Mouse (Mus musculus): ENCODE measurements around the gene Nkain4. TPM values are rescaled to one million over a fixed set of nuclear protein-coding genes. Genes with fewer than 3 reads are reported as not detected.

Gene Nkain4
- total and polyA plus RNA-seq, 3 experiments: not detected

- TF ChIP-seq USF1 (IDR thresholded peaks at IDR 0.05; ENCODE audit: low read depth, low read length): no peak
- TF ChIP-seq GABPA (IDR thresholded peaks at IDR 0.05; ENCODE audit: low read depth, low read length): no peak
- no peak for TF ChIP-seq MXI1 (IDR thresholded peaks at IDR 0.05; ENCODE audit: low read depth, low read length)
- Histone ChIP-seq H3K27ac (ENCODE audit: control insufficient read depth, low read depth, low read length) (no peak overlapping the region), H3K79me2 (ENCODE audit: control insufficient read depth, insufficient read depth, low read length, poor library complexity) (no peaks in the 10 kb centered on the region), H3K4me1 (ENCODE audit: control insufficient read depth in 1 of 2, insufficient read depth in 2 of 2, low read length in 2 of 2) (no peaks in the 10 kb centered on the region), H3K36me3 (ENCODE audit: control insufficient read depth in 1 of 2, insufficient read depth in 2 of 2, low read length in 2 of 2) (no peaks in the 10 kb centered on the region), H3K9me3 (replicated peaks; ENCODE audit: insufficient read depth, low read length) (no peaks in the 10 kb centered on the region), H3K4me3 (ENCODE audit: control insufficient read depth in 1 of 2, insufficient read depth in 1 of 2, low read depth in 2 of 2, low read length in 2 of 2) (no peak overlapping the region), H3K9ac (ENCODE audit: control insufficient read depth, low read depth, low read length, poor library complexity, severe bottlenecking) (no peak overlapping the region), H3K27me3 (ENCODE audit: control insufficient read depth in 1 of 2, insufficient read depth in 2 of 2, low read length in 2 of 2) (peaks cover 13 to 20% of the 10 kb centered on the region in 2 experiments)
- DNase-seq (ENCODE audit: low read depth, low spot score): no peak
These were observed 861 bp downstream of the Nkain4 start for GRCm38 (mm10) chr2:180953638-180954037.

DNA sequence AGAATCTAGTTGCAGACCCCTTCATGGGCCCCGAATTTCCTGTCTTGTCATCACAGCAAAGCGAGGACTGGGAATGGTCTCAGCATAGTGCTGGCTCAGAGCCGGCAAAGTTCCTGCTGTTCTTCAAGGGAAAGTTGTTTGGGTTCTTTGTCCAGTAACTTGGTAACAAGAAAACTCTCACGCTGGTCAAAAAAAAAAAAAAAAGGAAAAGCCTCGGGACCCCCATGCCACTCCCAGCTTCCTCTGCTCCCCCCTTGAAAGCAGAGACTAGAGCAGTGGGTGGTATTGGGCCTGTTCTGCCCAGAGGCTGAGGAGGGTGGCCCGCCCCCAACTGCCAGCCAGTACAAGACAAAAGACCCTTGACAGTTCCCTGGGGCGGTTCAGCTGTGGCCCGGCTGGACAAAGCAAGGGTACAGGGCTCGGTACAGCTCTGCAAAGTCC is 1.7 kb downstream of the Nkain4 start:
- no peak overlapping the region for H3K4me3 ChIP-seq (ENCODE audit: control insufficient read depth in 1 of 2, insufficient read depth in 1 of 2, low read depth in 2 of 2, low read length in 2 of 2)
- no peaks in the 10 kb centered on the region for H3K9me3 ChIP-seq (replicated peaks; ENCODE audit: insufficient read depth, low read length)
- no peaks in the 10 kb centered on the region for H3K79me2 ChIP-seq (ENCODE audit: control insufficient read depth, insufficient read depth, low read length, poor library complexity)
- no peaks in the 10 kb centered on the region for H3K36me3 ChIP-seq (ENCODE audit: control insufficient read depth in 1 of 2, insufficient read depth in 2 of 2, low read length in 2 of 2)
- no peaks in the 10 kb centered on the region for H3K4me1 ChIP-seq (ENCODE audit: control insufficient read depth in 1 of 2, insufficient read depth in 2 of 2, low read length in 2 of 2)
- no peak for DNase-seq (ENCODE audit: low read depth, low spot score)
- TF ChIP-seq ELF1 (IDR thresholded peaks at IDR 0.05; ENCODE audit: low read depth, low read length) (no peak), MXI1 (IDR thresholded peaks at IDR 0.05; ENCODE audit: low read depth, low read length) (no peak), MAFK (IDR thresholded peaks at IDR 0.05; ENCODE audit: borderline replicate concordance, low read depth, low read length) (no peak), NRF1 (IDR thresholded peaks at IDR 0.05; ENCODE audit: insufficient read depth, low read depth, low read length, poor library complexity, severe bottlenecking) (no peak), GABPA (IDR thresholded peaks at IDR 0.05; ENCODE audit: low read depth, low read length) (no peak), BHLHE40 (IDR thresholded peaks at IDR 0.05; ENCODE audit: borderline replicate concordance, low read depth, low read length) (no peak), CHD1 (IDR thresholded peaks at IDR 0.05; ENCODE audit: low read depth, low read length) (no peak), SMC3 (IDR thresholded peaks at IDR 0.05; ENCODE audit: low read depth, low read length) (no peak), EP300 (IDR thresholded peaks at IDR 0.05; ENCODE audit: low read depth in 1 of 2, low read length in 2 of 2) (no peak), USF1 (IDR thresholded peaks at IDR 0.05; ENCODE audit: low read depth, low read length) (no peak), MYC (IDR thresholded peaks at IDR 0.05; ENCODE audit: low read depth, low read length) (no peak), MAZ (IDR thresholded peaks at IDR 0.05; ENCODE audit: low read depth, low read length) (no peak), E2F4 (IDR thresholded peaks at IDR 0.05; ENCODE audit: borderline replicate concordance, low read depth, low read length) (no peak), ETS1 (IDR thresholded peaks at IDR 0.05; ENCODE audit: low read depth, low read length) (no peak), JUND (IDR thresholded peaks at IDR 0.05; ENCODE audit: low read depth, low read length) (no peak)
- no peak overlapping the region for H3K27ac ChIP-seq (ENCODE audit: control insufficient read depth, low read depth, low read length)
- no peak overlapping the region for H3K9ac ChIP-seq (ENCODE audit: control insufficient read depth, low read depth, low read length, poor library complexity, severe bottlenecking)
- peaks cover 13 to 21% of the 10 kb centered on the region in 2 experiments for H3K27me3 ChIP-seq (ENCODE audit: control insufficient read depth in 1 of 2, insufficient read depth in 2 of 2, low read length in 2 of 2)

All from MEL (cell line).